In genomic region chr2:93080871-93081608, GRCm38 (mm10) we compare ENCODE assay signal across 18 mouse cellular contexts. TPM values are rescaled to one million over a fixed set of nuclear protein-coding genes. Genes with fewer than 3 reads are reported as not detected.
DNase-seq lines count a peak whose midpoint lies in the region; ATAC-seq lines count a peak whose summit lies in the region.
"Had no signal": no experiment of that assay in that cellular context is flagged by ENCODE, and none has a peak within 500 bp of the region (broad histone marks: within the 10 kb centered on the region; RNA-seq: fewer than 3 reads in every experiment).

No protein-coding gene starts in this region.

- no peak overlapping the region for H3K9ac ChIP-seq in kidney, embryonic 15.5 days
- H3K9ac ChIP-seq: embryonic facial prominence, embryonic 15.5 days; forebrain, embryonic 12.5 days; heart, embryonic 15.5 days; hindbrain, embryonic 12.5 days; intestine, embryonic 15.5 days; liver, embryonic 12.5 days; midbrain, embryonic 13.5 days had no signal

- DNase-seq in embryo, embryonic 10 days (ENCODE audit: low spot score), result peak; percentile 57
- no peak for DNase-seq in embryo, embryonic 9.5 days (ENCODE audit: extremely low spot score)
- DNase-seq in 416B (ENCODE audit: low read depth), result peak; percentile 17
- DNase-seq in embryonic facial prominence, embryonic 10.5 days (ENCODE audit: low spot score), result no peak
- DNase-seq in urinary bladder, postnatal 14 days (ENCODE audit: low spot score), result no peak
- no peak for DNase-seq in midbrain, embryonic 10.5 days (ENCODE audit: low spot score)
- no peak for DNase-seq in testis, postnatal 14 days (ENCODE audit: low spot score)
- DNase-seq: cerebellum, postnatal 14 days; left cerebral cortex, postnatal 4 days; lung, postnatal 4 days had no signal

- no peak overlapping the region for H3K4me2 ChIP-seq in kidney, embryonic 15.5 days
- H3K4me2 ChIP-seq: embryonic facial prominence, embryonic 15.5 days; forebrain, embryonic 12.5 days; heart, embryonic 15.5 days; hindbrain, embryonic 12.5 days; intestine, embryonic 15.5 days; liver, embryonic 12.5 days; midbrain, embryonic 13.5 days had no signal

- no peak overlapping the region for H3K4me3 ChIP-seq in embryonic facial prominence, embryonic 10.5 days
- no peak overlapping the region for H3K4me3 ChIP-seq in kidney, embryonic 15.5 days (replicated peaks)
- H3K4me3 ChIP-seq in midbrain, embryonic 10.5 days, result no peak overlapping the region
- H3K4me3 ChIP-seq: embryonic facial prominence, embryonic 15.5 days; forebrain, embryonic 12.5 days; heart, embryonic 15.5 days; hindbrain, embryonic 12.5 days; intestine, embryonic 15.5 days; liver, embryonic 12.5 days; midbrain, embryonic 13.5 days had no signal

- H3K9me3 ChIP-seq in embryonic facial prominence, embryonic 10.5 days, result no peaks in the 10 kb centered on the region
- H3K9me3 ChIP-seq in kidney, embryonic 15.5 days (replicated peaks), result no peaks in the 10 kb centered on the region
- no peaks in the 10 kb centered on the region for H3K9me3 ChIP-seq in midbrain, embryonic 10.5 days (replicated peaks)
- H3K9me3 ChIP-seq: embryonic facial prominence, embryonic 15.5 days; forebrain, embryonic 12.5 days; heart, embryonic 15.5 days; hindbrain, embryonic 12.5 days; intestine, embryonic 15.5 days; liver, embryonic 12.5 days; midbrain, embryonic 13.5 days had no signal

- ATAC-seq in kidney, embryonic 15.5 days (replicated peaks; ENCODE audit: low FRiP score), result no peak
- ATAC-seq: intestine, embryonic 15.5 days; liver, embryonic 12.5 days; midbrain, embryonic 13.5 days had no signal

- no peaks in the 10 kb centered on the region for H3K36me3 ChIP-seq in embryonic facial prominence, embryonic 10.5 days (replicated peaks)
- H3K36me3 ChIP-seq in kidney, embryonic 15.5 days, result no peaks in the 10 kb centered on the region
- no peaks in the 10 kb centered on the region for H3K36me3 ChIP-seq in midbrain, embryonic 10.5 days
- H3K36me3 ChIP-seq: embryonic facial prominence, embryonic 15.5 days; forebrain, embryonic 12.5 days; heart, embryonic 15.5 days; hindbrain, embryonic 12.5 days; intestine, embryonic 15.5 days; liver, embryonic 12.5 days; midbrain, embryonic 13.5 days had no signal

- peak overlapping the region; percentile 19; the same call in 1 of the 2 replicates for H3K27ac ChIP-seq in embryonic facial prominence, embryonic 10.5 days (replicated peaks)
- H3K27ac ChIP-seq in kidney, embryonic 15.5 days, result 0 out of 2 replicates have a peak overlapping the region, but pooled peaks have one; percentile 22
- no peak overlapping the region for H3K27ac ChIP-seq in midbrain, embryonic 10.5 days (replicated peaks)
- H3K27ac ChIP-seq: embryonic facial prominence, embryonic 15.5 days; forebrain, embryonic 12.5 days; heart, embryonic 15.5 days; hindbrain, embryonic 12.5 days; intestine, embryonic 15.5 days; liver, embryonic 12.5 days; midbrain, embryonic 13.5 days had no signal

- peaks cover 48% of the 10 kb centered on the region for H3K4me1 ChIP-seq in embryonic facial prominence, embryonic 10.5 days
- H3K4me1 ChIP-seq in kidney, embryonic 15.5 days, result peaks cover 25% of the 10 kb centered on the region
- peaks cover 29% of the 10 kb centered on the region for H3K4me1 ChIP-seq in midbrain, embryonic 10.5 days
- H3K4me1 ChIP-seq: liver, embryonic 12.5 days had no signal

- WGBS in embryonic facial prominence, embryonic 10.5 days, result 51% methylated on average over 5 of the region's 5 CpGs
- WGBS in kidney, embryonic 15.5 days, result 46% methylated on average over 5 of the region's 5 CpGs
- 66% methylated on average over 5 of the region's 5 CpGs for WGBS in midbrain, embryonic 10.5 days

- peaks cover 13% of the 10 kb centered on the region; the same call in 1 of the 2 replicates for H3K27me3 ChIP-seq in embryonic facial prominence, embryonic 10.5 days (replicated peaks; ENCODE audit: low read depth, poor library complexity, severe bottlenecking)
- H3K27me3 ChIP-seq in kidney, embryonic 15.5 days, result no peaks in the 10 kb centered on the region
- no peaks in the 10 kb centered on the region for H3K27me3 ChIP-seq in midbrain, embryonic 10.5 days (ENCODE audit: low read depth, poor library complexity, severe bottlenecking)
- H3K27me3 ChIP-seq: embryonic facial prominence, embryonic 15.5 days; forebrain, embryonic 12.5 days; heart, embryonic 15.5 days; hindbrain, embryonic 12.5 days; intestine, embryonic 15.5 days; liver, embryonic 12.5 days; midbrain, embryonic 13.5 days had no signal

RNA-seq across cellular contexts. Expression of gene Prdm11, which starts 35.1 kb away (rescaled TPM):
- polyA plus RNA-seq in embryonic facial prominence, embryonic 10.5 days (2016; fragmentation: Nextera tagmentation; extraction: Ambion mirVana), result 2.9 and 3.5 TPM in 2 replicates
- 5.5 and 7.1 TPM in 2 replicates for polyA plus RNA-seq in kidney, embryonic 15.5 days (2015; fragmentation: Nextera tagmentation; extraction: Ambion mirVana)
- 1.5 and 1.7 TPM in 2 replicates for polyA plus RNA-seq in midbrain, embryonic 10.5 days (2016; fragmentation: Nextera tagmentation; extraction: Ambion mirVana)

Comparison
In these comparisons a context has a peak if more than half of its experiments do, and no peak if none do; other contexts are left out.
1. DNase-seq: peak in embryo, embryonic 10 days (single experiment) and 416B (single experiment); none in embryo, embryonic 9.5 days (single experiment), embryonic facial prominence, embryonic 10.5 days (single experiment), urinary bladder, postnatal 14 days (single experiment), midbrain, embryonic 10.5 days (single experiment) and testis, postnatal 14 days (single experiment).